Mouse (Mus musculus) ovary, adult 18-20 months (tissue): ENCODE measurements around the gene Rbm4.
"Not testable (repeated sequence)": the region's sequence is repeated elsewhere in the genome, so short reads cannot be mapped to it uniquely, and the experiment has no call there.

Experiments
- DNase-seq: peaks from one replicate; pipeline ENCODE4 v3.0.0; 2022; ENCODE audit warnings: low spot score, mixed read lengths

The Rbm4 gene

DNA sequence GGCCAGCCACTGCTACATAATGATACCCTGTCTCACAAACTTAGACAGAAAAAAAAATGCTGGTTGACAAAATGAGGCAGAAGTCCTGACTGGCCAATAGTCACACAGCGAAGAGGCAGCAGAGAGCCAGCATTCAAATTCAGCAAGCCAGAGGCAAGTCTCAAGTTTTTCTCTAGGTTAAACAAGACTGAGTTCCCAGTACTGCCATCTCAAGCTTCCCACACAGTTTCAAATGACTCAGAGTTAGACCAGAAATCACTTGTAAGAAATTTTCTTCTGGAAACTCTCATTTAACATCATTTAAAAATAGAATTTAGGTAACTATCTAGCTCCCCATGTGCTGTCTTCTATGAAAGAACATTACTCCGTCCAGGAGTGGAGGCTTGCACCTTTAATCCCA, 4.1 kb upstream of the Rbm4 start:
- DNase-seq: no peak

DNA sequence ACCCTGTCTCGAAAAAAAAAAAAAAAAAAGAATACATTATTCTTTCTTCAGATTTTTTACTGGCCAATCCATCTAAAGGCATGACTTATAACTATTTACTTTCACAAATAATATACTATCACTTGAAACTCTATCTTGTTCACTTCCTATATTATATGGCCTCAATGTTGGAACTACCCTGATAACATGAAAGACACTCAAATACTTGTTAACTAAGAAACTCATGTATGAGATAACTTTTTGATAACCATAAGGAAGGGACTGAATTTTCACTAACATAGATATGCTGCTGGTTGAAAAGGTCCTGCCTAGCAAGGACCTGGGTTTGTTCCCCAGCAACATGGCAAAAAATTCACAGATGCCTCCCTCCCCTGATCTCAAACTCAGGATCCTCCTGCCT, 2.2 kb upstream of the Rbm4 start:
- DNase-seq: no peak

DNA sequence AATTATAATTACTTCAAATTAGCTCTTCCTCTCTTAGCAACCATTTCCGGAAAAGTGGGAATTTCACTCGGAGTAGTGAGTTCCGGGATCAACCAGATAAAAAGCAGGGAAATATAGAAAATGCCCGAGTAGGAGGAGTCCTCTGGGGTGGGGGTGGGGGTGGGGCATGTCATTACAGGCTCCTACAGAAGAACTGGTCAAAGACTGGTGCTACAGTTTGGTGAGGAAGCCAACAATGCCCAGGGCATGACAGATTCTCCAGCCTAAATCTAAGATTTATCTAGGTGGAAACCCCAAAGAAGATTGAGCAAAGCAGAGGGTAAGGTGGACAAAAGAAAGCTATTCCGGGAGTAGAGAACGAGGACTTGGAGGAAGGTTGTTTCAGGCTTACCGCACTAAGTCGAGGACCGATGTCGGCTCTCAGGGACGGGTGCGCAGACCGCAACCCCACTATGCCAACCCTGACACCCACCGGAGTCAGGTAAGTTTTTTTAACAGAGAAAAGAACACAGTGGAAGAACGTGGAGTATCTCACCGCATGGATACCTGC, 345 bp downstream of the Rbm4 start:
- no peak for DNase-seq

DNA sequence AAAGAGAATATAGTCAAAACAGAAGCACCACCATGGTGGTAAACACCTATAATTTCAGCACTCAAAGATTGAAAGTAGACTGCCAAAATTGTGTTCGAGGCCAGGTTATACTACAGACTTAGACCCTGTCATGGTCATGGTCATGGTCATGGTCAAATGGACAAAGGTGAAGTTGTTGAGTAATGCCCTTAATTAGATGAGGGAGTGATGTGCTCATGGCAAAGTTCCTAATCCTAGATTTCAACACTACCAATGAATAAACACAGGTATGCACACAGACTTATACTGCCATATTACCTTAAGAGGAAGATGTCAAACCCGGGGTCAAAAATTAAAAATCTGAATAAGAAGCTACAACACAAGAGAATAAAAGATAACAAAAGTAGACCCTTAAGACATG, 7.4 kb downstream of the Rbm4 start:
- DNase-seq: no peak

DNA sequence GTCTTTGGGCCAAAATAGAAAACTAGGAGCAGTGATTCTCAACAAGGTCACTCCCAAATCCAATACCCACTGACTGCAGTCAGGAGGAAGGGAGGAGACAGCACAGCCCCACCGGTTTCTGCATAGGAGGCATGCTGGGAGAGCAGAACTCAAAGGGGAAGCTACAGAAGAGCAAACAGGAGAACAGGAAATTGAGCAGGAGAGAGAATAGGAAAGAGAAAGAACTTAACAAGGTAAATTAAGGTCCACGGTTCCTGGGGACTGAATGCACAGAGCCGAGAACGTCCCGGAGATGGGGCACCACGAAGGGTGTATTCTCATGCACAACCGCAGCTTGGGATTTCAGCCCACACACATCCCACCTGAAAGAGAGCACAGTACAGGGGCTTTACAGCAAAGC, 8.5 kb downstream of the Rbm4 start:
- no peak for DNase-seq

DNA sequence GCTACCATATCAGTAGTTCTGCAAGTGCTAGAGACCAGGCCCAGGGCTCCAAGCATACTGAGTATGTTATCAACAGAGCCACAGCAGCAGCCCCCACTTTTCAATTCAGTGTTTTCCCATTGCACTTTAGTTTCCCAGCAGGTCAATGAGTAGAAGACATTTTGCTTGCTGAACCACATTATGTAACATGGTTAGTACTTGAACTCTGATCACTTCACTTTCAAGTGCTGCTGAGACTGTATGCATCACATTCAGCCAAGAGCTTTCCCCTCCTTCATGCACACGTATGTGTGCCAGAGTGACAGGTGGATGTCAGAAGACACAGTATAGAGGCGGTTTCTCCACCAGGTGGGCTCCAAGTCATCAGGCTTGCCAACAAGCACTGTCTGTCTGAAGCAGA, 10.8 kb downstream of the Rbm4 start:
- DNase-seq: no peak

DNA sequence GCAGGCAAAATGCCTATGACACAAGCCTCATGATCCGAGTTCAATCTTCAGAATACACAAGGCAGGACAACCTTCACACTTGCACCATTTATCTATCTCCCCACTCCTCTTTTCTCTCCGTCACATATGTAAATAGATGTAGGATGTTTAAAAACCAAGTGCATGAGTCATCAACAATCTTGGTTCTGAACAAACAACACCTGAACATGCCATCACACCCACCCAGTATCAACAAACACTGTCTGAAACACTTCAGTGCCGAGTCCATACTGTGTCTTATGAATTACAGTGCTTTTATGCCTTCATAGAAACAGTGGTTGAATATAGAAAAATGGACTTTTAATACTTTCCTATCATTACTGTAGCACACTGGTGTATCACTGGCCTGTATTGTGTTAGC, 20.9 kb downstream of the Rbm4 start:
- no peak for DNase-seq

DNA sequence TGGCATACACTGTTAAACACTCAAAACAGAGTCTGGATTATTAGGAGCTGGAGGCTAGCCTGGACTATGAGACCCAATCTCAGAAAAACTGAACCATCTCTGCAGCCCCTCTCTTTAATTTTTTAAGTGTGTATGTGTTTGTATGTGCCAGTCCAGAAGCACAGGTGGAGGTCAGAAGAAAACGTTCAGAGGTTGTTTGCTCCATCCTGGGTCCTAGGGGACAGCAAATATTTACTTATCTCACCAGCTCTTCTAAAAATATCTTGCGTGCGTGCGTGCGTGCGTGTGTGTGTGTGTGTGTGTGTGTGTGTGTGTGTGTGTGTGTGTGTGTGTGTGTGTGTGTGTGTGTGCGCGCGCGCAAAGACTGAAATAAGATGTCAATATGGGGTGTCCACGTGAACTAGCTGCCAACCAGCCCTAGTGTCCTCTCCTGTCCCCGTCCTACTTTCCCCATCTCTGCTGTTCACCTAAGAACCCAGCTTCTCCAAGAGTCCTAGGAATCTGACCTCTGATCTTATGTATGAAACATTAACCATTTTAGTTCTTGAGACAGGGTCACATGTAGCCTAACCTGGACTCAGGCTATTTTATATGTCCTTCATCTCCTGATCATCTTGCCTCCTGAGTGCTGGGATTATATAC, 26.1 kb downstream of the Rbm4 start:
- no peak for DNase-seq

DNA sequence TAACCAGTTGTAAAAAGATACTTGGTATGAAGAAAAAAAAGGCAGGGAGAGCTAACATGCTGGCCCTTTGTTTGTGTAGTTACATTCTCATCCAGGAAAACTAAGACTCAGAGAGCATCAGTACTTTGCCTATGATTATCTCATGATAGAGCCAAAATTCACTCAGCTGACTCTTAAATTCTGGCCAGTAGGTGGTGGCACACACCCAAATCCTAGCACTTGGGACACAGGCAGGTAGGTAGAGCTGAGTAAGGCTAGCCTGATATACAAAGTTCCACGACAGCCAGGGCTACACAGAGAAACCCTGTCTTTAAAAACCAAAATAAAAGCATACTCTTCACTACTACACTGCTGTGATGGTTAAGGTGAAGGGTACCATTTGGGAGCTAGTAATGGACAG, 30.8 kb downstream of the Rbm4 start:
- no peak for DNase-seq

DNA sequence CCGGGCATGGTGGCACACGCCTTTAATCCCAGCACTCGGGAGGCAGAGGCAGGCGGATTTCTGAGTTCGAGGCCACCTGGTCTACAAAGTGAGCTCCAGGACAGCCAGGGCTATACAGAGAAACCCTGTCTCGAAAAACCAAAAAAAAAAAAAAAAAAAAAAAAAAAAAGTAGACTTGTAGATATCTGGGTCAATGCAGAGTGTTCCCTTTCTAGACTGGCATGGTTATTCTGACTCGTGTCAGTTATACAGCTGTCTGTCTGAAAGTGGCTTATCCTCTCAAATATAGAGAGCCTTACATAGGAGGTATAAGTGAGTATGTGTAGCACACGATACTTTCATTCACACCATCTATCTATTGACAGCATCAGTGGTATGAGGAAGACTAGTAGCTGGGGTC, 33.2 kb downstream of the Rbm4 start:
- not testable (repeated sequence) for DNase-seq

DNA sequence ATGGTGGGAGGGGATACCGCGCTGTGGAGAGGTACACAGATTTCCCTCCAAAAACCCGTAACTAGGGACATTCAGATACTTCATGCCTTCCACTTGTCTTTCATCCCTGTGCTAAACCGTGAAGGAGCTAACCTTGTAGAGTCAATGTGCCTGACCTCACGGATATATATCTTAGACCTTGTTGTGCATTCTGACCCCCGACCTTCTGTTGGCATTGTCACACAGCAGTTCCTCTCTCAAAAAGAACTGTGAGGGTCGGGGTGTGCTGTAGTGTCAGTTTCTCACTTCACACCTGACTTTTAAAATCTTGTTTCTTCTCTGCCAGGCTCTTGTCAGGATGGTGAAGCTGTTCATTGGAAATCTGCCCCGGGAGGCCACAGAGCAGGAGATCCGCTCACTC, 36.8 kb downstream of the Rbm4 start:
- no peak for DNase-seq

DNA sequence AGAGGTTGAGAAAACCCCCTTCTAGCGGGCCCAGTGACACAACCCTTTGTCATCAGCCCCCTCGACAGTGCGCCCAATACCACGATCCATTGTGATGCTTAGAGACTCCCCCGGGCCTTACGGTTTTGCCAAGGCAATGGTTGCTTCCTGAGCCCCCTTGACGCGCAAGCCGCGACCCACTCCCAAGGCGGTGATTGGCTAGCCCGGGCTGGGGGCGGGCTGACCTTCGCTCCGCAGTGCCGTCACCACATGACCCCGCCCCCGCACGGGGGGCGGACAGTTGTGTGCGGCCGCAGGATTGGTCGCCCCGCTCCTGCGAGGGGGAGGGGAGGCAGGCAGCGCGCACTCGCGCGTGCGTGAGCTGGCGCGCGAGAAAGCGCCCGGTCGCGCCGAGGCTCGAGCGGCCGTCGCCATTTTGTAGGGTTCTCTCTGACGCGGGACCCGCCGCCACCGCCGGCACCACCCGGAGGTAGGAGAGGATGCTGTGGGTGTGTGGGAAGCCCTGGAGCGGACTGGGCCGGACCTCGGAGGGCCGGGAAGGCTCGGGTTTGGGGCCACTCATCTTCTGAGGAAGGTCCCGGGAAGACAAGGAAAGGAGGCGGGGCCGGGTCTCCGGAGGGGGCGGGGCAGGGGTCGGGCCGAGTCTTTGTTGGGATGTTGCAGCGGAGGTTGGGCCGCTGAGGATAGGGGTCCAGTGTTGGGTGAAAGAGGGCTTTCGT, 37.3 kb downstream of the Rbm4 start, which contains the start of gene Rbm4b:
Gene Rbm4b (plus strand): TSS at position 305 of the 719 bp plus-strand sequence.
- peak; percentile 93 for DNase-seq

DNA sequence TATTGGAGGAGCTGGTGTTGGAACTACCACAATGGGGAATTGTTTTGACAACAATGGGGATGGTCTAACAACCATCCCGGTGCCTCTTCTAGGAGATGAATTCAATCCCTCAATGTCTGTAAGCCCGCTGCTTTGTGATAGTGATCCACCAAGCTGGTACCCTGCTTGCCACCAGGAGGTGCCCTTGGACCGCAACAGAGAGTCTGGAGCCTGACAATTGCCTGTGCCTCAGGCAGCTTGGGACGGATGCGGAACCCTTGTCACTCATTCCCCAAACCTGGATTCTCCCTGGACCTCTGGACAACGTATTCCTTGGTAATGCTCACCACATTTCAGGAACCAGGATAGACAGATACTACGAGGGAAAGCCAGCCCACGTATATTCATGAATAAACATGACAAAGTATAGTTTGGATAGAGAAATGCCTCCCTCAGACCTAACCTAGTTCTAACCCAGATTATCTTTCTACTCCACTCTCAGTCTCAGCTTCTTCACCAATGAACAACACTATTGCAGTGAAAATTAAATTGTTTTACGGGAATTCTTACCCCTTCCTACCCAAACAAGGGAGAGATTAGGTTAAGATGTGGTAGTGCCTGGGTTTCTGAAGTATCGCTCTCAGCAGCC, 38.0 kb downstream of the Rbm4 start:
- DNase-seq: peak; percentile 78

DNA sequence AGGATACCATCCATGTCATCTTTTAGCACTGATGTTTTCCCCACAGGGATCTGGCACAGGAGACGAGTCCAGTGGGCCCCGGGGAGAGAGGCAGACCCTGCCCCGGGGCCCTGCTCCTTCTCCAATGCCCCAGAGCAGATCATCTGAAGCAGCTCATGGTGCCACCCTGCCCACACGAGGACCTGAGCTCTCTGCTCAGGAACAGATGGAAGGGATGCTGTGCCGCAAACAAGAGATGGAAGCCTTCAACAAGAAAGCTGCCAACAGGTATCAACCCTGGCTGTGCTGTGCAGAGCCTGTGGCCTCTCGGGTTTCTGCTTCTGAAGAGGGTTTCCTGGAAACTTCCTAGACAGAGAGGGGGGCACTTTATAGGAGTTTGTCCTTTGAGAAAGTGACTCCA, 43.7 kb downstream of the Rbm4 start:
- DNase-seq: no peak

DNA sequence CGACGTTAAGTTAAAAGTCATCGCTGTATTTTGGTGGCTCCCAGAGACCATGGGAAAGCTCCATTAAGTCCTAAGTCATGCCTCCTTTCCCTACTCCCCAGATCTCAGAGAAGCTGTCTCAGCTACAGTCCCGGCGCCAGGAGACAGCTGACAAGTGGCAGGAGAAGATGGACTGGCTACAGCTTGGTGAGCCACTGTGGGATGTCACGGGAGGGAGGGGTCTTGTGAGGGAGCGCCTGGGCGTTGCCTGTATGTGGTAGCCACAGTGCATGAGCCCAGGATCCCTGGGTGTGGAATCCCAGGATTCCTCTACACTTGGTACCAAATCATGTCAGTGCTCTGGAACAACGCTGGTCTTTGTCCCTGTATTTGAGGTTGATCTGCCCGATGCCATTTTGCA, 45.2 kb downstream of the Rbm4 start:
- DNase-seq: no peak

DNA sequence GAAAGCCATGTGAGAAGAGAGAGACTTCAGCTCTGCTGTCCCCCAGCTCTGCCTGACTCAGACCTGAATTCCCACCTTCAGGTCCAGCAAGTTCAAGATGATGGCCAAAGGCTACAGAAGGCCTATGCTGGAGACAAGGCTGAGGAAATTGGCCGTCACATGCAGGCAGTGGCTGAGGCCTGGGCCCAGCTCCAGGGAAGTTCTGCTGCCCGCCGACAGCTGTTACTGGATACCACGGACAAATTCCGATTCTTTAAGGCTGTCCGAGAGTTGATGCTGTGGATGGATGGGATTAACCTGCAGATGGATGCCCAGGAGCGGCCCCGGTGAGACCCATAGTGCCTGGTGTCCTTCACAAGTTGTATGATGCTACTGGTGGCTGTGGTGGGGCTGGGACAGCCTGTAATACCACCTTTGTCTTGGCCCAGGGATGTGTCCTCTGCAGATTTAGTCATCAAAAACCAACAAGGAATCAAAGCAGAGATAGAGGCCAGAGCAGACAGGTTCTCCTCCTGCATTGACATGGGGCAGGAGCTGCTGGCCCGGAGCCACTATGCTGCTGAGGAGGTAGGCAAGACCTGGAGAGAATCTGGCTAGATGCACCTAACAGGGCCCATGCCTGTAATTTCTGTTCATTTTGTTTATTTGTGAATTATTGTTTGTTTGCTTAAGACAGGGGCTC, 45.9 kb downstream of the Rbm4 start:
- DNase-seq: no peak

DNA sequence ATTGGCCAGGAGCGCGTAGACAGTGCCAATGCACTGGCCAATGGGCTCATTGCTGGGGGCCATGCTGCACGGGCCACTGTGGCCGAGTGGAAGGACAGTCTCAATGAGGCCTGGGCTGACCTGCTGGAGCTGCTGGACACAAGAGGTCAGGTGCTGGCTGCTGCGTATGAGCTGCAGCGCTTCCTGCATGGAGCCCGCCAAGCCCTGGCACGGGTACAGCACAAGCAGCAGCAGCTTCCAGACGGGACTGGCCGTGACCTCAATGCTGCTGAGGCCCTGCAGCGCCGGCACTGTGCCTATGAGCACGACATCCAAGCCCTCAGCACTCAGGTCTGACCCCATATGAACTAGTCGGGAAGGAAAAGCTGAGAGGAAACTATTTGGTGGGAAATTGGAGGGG, 47.1 kb downstream of the Rbm4 start:
- no peak for DNase-seq

DNA sequence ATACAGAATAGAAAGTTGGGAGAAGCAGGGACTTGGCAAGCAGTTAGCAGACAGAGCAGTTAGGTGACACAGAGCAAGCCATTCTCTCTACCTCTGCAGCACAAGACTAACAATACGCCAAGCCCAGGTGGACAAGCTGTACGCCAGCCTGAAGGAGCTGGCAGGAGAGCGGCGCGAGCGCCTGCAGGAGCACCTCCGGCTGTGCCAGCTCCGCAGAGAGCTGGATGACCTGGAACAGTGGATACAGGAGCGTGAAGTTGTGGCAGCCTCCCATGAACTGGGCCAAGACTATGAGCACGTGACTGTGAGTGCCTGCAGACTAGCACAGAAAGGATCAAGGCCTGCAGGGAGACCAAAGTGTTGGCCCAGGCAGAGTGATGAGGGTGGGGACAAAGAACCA, 48.0 kb downstream of the Rbm4 start:
- DNase-seq: no peak

DNA sequence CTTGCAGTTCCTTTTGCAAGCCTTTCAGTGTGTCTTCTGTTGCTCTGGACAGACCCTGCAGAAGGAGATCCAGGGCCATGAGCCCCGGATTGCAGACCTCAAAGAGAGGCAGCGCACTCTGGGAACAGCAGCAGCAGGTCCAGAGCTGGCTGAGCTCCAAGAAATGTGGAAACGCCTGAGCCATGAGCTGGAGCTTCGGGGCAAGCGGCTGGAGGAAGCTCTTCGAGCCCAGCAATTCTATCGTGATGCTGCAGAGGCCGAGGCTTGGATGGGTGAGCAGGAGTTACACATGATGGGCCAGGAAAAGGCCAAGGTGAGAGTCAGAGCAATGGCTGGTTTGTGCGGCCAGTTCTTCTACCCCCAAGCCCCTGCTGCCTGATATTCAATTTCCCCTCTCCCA, 48.6 kb downstream of the Rbm4 start:
- DNase-seq: no peak

DNA sequence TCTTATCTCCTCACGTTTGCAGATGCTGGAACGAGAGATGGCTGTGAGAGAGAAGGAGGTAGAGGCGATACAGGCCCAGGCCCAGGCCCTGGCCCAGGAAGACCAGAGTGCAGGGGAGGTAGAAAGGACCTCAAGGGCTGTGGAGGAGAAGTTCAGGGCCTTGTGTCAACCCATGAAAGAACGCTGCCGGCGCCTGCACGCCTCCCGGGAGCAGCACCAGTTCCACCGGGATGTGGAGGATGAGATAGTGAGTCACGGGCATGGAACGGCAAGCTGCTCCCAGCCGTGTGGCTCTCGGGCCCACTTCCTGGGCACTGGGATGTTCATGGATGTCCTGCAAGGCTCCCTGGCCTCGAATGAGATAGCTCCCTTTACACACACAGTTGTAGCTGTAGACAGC, 49.7 kb downstream of the Rbm4 start:
- no peak for DNase-seq

DNA sequence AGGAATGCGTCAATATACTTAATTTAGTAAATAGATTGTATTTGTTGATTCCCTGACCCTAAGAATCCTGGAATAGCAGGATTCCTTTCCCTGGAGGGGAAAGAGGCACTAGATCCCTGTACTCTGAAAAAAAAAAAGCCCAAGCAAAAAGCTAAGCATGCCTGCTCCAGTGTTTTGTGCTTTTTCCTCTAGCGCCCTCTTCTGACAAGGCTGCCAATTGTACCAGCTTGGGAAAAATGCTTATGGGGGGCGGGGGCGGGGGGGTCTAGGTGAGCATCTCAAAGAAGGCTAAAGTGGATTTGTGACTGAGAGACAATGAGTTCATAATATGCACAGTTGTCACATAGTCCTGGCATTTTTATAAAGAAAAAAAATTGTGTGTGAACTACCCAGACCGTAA, 50.2 kb downstream of the Rbm4 start:
- DNase-seq: no peak

DNA sequence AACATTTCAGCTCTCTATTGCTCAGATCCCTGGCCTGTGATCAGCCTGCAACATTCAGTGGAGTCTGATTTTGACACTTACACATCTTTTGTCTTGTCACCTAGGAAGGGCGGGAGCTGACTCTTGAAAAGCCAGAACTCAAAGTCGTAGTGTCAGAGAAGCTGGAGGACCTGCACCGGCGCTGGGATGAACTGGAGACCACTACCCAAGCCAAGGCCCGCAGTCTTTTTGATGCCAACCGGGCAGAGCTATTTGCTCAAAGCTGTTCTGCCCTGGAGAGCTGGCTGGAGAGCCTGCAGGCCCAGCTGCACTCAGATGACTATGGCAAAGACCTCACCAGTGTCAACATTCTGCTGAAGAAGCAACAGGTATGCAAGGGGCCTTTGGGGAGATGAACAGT, 51.5 kb downstream of the Rbm4 start:
- no peak for DNase-seq

DNA sequence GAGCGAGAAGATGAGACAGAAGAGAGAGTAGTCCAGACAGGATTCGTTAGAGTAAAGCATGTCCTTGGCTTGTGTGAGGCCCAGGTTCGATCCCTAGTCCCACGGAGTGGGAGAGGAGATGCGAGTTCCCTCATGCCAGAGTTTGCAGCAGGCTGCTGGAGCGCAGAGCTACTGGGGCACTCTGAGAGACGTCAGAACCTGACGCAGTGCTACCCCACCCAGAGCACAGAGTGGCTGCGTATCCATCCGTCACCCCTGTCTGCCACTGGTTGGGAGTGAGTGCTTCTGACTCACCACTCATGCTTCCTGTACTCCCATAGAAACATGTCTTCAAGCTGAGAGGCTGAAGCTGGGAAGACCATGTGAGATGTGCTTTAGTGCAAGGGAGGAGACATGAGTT, 52.2 kb downstream of the Rbm4 start:
- DNase-seq: no peak
